Mouse (Mus musculus) neural tube, embryonic 11.5 days (tissue): ENCODE results near the gene Irf5. TPM values are rescaled to one million over a fixed set of nuclear protein-coding genes. Genes with fewer than 3 reads are reported as not detected.

ENCODE experiments used
- ATAC-seq: fragments of 200-750 bp; cut with Nextera tagmentation; 2 replicates; pipeline ENCODE4 v1.8.0; 2017; ENCODE audit warnings: moderate number of reproducible peaks, mild to moderate bottlenecking, moderate TSS enrichment, moderate library complexity; ENCODE audit not compliant: insufficient read depth, low FRiP score, low TSS enrichment
- DNase-seq: peaks from one replicate; pipeline ENCODE4 v3.0.0-alpha.2; 2015; ENCODE audit warnings: low spot score
- H3K27ac ChIP-seq: fragments of 300-500 bp; sonication (generic); 2 replicates; pipeline ENCODE4 v1.5.1; 2014; ENCODE audit warnings: low read depth, mild to moderate bottlenecking, low read length
- H3K27me3 ChIP-seq: fragments of 300-500 bp; sonication (generic); 2 replicates; pipeline ENCODE4 v1.6.1; 2014; ENCODE audit warnings: mild to moderate bottlenecking, low read length, mixed read lengths; ENCODE audit not compliant: control insufficient read depth, insufficient read depth
- H3K36me3 ChIP-seq: fragments of 300-500 bp; sonication (generic); 2 replicates; pipeline ENCODE4 v1.6.1; 2014; ENCODE audit warnings: mild to moderate bottlenecking, low read length, moderate library complexity, mixed read lengths; ENCODE audit not compliant: control insufficient read depth, insufficient read depth
- H3K4me1 ChIP-seq: fragments of 300-500 bp; sonication (generic); 2 replicates; pipeline ENCODE4 v1.6.1; 2014; ENCODE audit warnings: low read length, mixed read lengths; ENCODE audit not compliant: control insufficient read depth, insufficient read depth
- H3K4me2 ChIP-seq: fragments of 300-500 bp; sonication (generic); 2 replicates; pipeline ENCODE4 v1.6.1; 2014; ENCODE audit warnings: low read depth, mild to moderate bottlenecking, moderate library complexity
- H3K4me3 ChIP-seq: fragments of 300-500 bp; sonication (generic); 2 replicates; pipeline ENCODE4 v1.5.1; 2014; ENCODE audit warnings: low read depth, low read length
- H3K9ac ChIP-seq: fragments of 300-500 bp; sonication (generic); 2 replicates; pipeline ENCODE4 v1.6.1; 2014; ENCODE audit warnings: mild to moderate bottlenecking, low read length
- H3K9me3 ChIP-seq: fragments of 300-500 bp; sonication (generic); 2 replicates; pipeline ENCODE4 v1.6.1; 2016; ENCODE audit warnings: low read length; ENCODE audit not compliant: control insufficient read depth
- WGBS: fragments of 180-500 bp; shearing (Covaris S2); extraction: QIAGEN DNeasy Blood & Tissue Kit; methylation state at CpG from one replicate; pipeline ENCODE4 v1.1.7; 2014; 5-methylcytosine and 5-hydroxymethylcytosine counted together
- polyA plus RNA-seq: library from polyadenylated mRNA; unstranded; fragments of >200 nt; fragmentation: Nextera tagmentation; extraction: Ambion mirVana; gene quantifications from 2 replicates; pipeline ENCODE4 v1.2.1, GENCODE M21; 2014

The Irf5 gene
- 1.5 and 2.2 TPM in 2 replicates for polyA plus RNA-seq

DNA sequence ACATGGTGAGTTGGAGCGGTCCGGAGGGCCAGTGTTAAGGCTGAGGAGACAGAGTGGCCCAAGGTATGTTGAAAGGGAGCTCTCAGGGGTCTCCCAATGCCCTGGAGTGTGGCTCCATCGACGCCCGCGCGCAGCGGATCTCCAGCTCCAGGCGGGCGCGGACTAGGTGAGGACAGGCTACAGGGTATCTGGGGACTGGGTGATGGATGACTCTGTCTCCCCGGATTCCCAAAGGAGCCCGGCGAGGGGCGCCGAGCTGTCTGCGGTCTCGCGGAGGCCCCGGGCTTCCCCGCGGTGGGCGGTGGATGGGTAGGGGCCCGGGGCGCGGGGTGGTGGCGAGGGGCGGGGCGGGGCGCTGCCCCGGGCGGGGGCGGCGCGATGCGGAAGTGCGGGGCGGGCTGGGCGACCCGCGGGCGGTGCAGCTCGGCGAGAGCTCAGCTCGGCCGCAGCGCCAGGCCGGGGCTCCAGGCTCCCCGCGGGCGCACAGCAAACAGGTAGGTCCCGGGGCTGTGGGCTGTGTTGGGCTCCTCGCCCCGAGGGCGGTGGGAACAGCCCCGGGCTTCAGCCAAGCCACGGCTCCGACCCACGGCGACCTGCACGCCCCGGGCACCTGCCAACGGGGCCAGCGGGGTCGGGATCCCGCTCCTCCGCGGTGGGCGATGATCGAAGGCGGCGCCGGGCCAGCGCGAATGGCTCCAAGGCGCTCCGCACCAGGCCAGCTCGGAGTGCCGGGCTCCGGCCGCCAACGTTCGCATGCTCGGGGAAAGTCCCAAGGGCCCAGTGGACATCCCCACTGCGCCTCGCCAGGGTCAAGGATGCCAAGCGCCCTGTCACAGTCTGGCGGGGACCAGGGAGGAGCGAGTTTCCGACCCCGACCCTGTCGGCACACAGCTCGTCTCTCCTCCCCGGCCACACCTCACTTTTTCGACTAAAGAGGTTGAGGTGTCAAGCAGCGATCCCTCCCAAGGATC, at the start of gene Irf5:
Gene Irf5 (plus strand): TSS at position 345 of the 971 bp plus-strand sequence.
- H3K4me1 ChIP-seq, result peaks cover 7% of the 10 kb centered on the region; the same call in 1 of the 2 replicates
- no peak within 1 kb of the TSS for H3K27ac ChIP-seq
- ATAC-seq, result no peak
- no peak for DNase-seq
- no peaks in the 10 kb centered on the region for H3K36me3 ChIP-seq
- peak within 1 kb of the TSS; percentile 54 for H3K4me3 ChIP-seq
- peak within 1 kb of the TSS; percentile 49 for H3K9ac ChIP-seq
- H3K9me3 ChIP-seq, result no peaks in the 10 kb centered on the region
- H3K4me2 ChIP-seq, result peak within 1 kb of the TSS; percentile 95
- peaks cover 49% of the 10 kb centered on the region for H3K27me3 ChIP-seq
- WGBS, result under 1% methylated on average over 73 of the region's 96 CpGs

DNA sequence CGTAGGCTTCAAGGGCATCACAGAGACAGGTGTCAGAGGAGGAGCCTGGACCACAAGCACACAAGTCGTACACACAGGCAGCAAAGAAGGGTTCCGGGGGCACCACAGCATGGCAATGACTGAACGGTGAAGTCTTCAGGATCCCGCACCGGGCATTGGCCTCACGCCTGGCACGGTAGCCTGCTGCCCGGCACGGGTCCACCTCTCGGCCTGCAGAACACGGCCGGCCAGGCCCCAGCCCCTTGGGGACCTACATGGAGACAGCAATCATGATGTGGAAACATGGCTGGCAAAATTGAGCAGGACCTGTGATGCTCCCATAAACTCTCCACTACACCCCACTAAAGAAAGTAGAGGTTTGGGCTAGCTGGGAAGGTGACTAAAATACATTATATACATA, 43.7 kb upstream of the Irf5 start:
- H3K27me3 ChIP-seq, result no peaks in the 10 kb centered on the region
- no peaks in the 10 kb centered on the region for H3K36me3 ChIP-seq
- H3K4me1 ChIP-seq, result no peaks in the 10 kb centered on the region
- no peak overlapping the region for H3K9ac ChIP-seq
- DNase-seq (no peak), ATAC-seq (no peak)
- H3K4me3 ChIP-seq, result no peak overlapping the region
- H3K4me2 ChIP-seq, result no peak overlapping the region
- H3K9me3 ChIP-seq, result no peaks in the 10 kb centered on the region
- H3K27ac ChIP-seq, result no peak overlapping the region
- WGBS, result 93% methylated on average over 13 of the region's 13 CpGs

DNA sequence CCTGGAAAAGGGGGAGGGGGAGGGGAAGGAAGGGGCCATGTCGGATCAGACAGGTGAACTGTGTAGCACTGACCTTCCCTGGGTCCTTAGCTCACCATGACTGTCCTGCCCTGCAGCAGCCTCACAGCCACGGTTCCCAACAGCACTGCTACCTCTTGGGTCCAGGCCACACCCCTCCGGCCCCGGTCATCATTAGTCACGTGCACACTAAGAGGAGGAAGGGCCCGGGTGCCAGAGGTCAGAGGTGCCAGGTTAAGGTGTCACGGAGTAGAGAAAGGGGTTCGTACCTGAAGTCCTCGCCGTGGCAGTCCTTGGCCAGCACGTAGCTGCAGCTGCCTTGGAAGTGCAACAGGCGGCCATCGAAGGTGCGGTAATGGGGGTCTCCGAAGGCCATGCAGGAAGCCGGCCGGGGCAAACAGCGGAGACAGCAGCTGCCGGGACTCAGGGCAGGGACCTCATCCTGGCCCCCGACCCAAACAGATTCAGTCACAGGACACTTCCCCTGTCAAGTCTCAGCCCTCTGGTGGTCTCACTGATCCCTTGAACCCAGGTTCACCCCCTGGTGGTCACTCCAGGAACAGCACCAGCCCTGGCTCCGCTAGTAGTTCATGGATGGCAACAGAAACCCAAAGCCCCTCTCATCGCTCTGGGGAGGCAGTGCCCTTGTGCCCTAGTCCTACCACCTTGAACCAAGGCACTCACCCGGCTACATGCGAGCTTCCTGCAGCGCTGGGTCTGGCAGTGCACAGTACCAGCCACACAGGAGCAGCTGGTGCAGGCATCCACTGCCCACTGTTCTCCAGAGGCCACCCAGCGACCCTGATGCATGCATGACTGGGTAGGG, 41.5 kb upstream of the Irf5 start:
- peak; percentile 86 for DNase-seq
- H3K27ac ChIP-seq, result no peak overlapping the region
- peak overlapping the region; percentile 40 for H3K4me2 ChIP-seq
- H3K4me1 ChIP-seq, result no peaks in the 10 kb centered on the region
- peak overlapping the region; percentile 18 for H3K4me3 ChIP-seq
- peak; percentile 63; the same call in 1 of the 2 replicates for ATAC-seq
- H3K27me3 ChIP-seq, result no peaks in the 10 kb centered on the region
- WGBS, result 7% methylated on average over 24 of the region's 26 CpGs
- no peaks in the 10 kb centered on the region for H3K9me3 ChIP-seq
- no peak overlapping the region for H3K9ac ChIP-seq
- no peaks in the 10 kb centered on the region for H3K36me3 ChIP-seq

- no peaks in the 10 kb centered on the region for H3K27me3 ChIP-seq
- H3K9me3 ChIP-seq, result no peaks in the 10 kb centered on the region
- no peaks in the 10 kb centered on the region for H3K4me1 ChIP-seq
- 37% methylated on average over 2 of the region's 2 CpGs for WGBS
- DNase-seq (no peak), ATAC-seq (no peak)
- no peak overlapping the region for H3K4me2 ChIP-seq
- H3K27ac ChIP-seq, result no peak overlapping the region
- no peaks in the 10 kb centered on the region for H3K36me3 ChIP-seq
- no peak overlapping the region for H3K4me3 ChIP-seq
- no peak overlapping the region for H3K9ac ChIP-seq
Measured at GRCm38 (mm10) chr6:29485951-29486350, 40.5 kb upstream of the Irf5 start.

DNA sequence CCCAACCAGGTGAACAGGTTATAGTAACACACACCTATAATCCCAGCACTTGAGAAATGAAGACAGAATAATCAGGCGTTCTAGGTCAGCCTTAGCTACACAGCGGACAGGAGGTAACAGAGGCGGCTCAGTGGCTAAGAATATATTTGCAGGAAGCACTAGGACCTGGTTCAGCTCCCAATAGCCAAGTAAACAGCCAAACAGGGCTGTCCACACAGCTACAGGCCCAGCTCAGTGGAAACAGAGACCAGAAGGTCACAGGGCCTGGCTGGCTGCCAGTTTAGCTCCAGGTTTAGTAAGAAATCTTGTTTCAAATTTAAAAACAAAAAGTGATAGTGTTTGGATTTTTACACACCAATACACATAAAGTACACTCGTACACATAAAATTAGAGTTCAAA, 32.3 kb upstream of the Irf5 start:
- ATAC-seq (no peak), DNase-seq (no peak)
- no peaks in the 10 kb centered on the region for H3K9me3 ChIP-seq
- no peak overlapping the region for H3K27ac ChIP-seq
- no peak overlapping the region for H3K9ac ChIP-seq
- H3K4me2 ChIP-seq, result no peak overlapping the region
- H3K4me1 ChIP-seq, result no peaks in the 10 kb centered on the region
- 85% methylated on average over 4 of the region's 4 CpGs for WGBS
- H3K36me3 ChIP-seq, result no peaks in the 10 kb centered on the region
- H3K4me3 ChIP-seq, result no peak overlapping the region
- peaks cover 23% of the 10 kb centered on the region for H3K27me3 ChIP-seq

DNA sequence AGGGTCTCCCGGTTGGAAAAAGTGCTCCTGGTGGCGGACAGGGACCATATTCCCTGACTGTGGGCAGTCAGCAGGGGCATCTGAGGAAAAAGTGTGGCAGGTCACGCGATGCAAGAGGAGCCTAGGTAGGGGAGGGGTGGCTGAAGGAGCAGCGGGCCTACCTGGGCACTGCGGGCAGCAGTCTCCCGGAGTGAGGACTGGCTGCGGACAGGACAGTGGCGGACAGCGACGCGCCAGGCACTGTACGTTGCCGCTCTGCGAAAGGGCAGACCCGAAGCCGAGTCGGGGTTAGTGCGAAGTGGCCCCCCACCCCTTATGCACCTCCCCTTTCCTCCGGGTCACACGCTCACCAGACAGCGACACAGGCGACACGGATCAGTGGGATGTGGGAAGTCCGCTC, 30.2 kb upstream of the Irf5 start:
- no peaks in the 10 kb centered on the region for H3K4me1 ChIP-seq
- no peaks in the 10 kb centered on the region for H3K36me3 ChIP-seq
- H3K4me2 ChIP-seq, result no peak overlapping the region
- H3K9me3 ChIP-seq, result no peaks in the 10 kb centered on the region
- H3K27me3 ChIP-seq, result peaks cover 23% of the 10 kb centered on the region
- no peak overlapping the region for H3K27ac ChIP-seq
- no peak overlapping the region for H3K4me3 ChIP-seq
- H3K9ac ChIP-seq, result no peak overlapping the region
- 20% methylated on average over 25 of the region's 25 CpGs for WGBS
- no peak for ATAC-seq
- DNase-seq, result no peak

DNA sequence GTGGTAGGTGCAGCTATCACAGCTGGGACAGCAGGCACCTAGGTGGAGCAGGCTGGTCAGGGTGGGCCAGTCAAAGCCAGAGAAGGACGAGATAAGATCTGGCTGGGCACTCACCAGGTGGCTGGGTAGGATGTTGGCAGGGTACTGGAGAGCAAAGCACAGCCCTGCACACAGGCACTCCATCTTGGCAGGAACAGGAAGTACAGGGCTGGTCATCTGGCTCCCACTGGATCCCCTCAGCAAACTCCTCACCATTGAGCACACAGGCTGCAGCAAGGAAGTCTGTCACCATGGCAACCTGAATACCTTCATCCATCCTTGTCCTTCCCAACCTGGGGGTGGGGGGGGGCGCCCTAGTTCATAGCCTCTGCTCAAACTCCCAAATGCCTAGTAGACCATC, 28.6 kb upstream of the Irf5 start:
- no peaks in the 10 kb centered on the region for H3K4me1 ChIP-seq
- no peak for ATAC-seq
- no peak overlapping the region for H3K4me3 ChIP-seq
- no peak overlapping the region for H3K9ac ChIP-seq
- WGBS, result 40% methylated on average over 2 of the region's 2 CpGs
- H3K9me3 ChIP-seq, result no peaks in the 10 kb centered on the region
- H3K36me3 ChIP-seq, result no peaks in the 10 kb centered on the region
- no peak overlapping the region for H3K4me2 ChIP-seq
- H3K27ac ChIP-seq, result no peak overlapping the region
- H3K27me3 ChIP-seq, result peaks cover 22% of the 10 kb centered on the region
- no peak for DNase-seq

GRCm38 (mm10) chr6:29500177-29500576, 26.2 kb upstream of the Irf5 start:
- ATAC-seq (no peak), DNase-seq (no peak)

More at GRCm38 (mm10) chr6:29500177-29500576, 26.2 kb upstream of the Irf5 start:
- 93% methylated on average over 7 of the region's 7 CpGs for WGBS
- H3K4me1 ChIP-seq, result no peaks in the 10 kb centered on the region
- peaks cover 22% of the 10 kb centered on the region for H3K27me3 ChIP-seq
- no peaks in the 10 kb centered on the region for H3K9me3 ChIP-seq
- H3K36me3 ChIP-seq, result no peaks in the 10 kb centered on the region
- H3K4me2 ChIP-seq, result no peak overlapping the region
- no peak overlapping the region for H3K9ac ChIP-seq
- no peak overlapping the region for H3K4me3 ChIP-seq
- no peak overlapping the region for H3K27ac ChIP-seq
